Mouse (Mus musculus): ENCODE data around the gene Reln.

DNA sequence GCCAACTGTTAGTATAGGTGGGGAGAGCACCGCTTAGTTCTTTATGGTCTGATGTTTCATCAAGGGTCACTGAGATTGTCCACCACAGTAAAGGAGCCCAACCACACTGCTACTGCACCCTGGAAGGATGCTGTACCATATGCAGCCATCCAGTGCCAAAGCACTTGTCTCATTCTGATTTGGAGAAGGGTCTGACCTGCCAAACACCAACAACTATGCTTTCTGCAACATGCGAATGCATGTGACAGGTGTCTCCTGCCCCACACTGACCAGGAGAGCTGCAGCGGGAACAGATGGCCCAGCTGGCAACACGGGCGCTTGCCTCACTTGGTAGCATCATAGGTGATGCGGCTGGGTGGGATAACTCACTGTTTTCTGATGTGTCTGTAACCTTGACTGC, 91.2 kb downstream of the Reln start:
- TF ChIP-seq CTCF (IDR thresholded peaks at IDR 0.05; ENCODE audit: borderline replicate concordance, insufficient read depth, low read depth, low read length): no peak
- TF ChIP-seq POLR2A (IDR thresholded peaks at IDR 0.05; ENCODE audit: borderline replicate concordance, insufficient read depth, low read length): no peak; the same call in 1 of the 2 replicates

All from cerebellum, adult 2 months (tissue).